Mouse (Mus musculus) embryo, embryonic 10.5 days (tissue): ENCODE results near the gene Zfp945.
"Not testable (repeated sequence)": the region's sequence is repeated elsewhere in the genome, so short reads cannot be mapped to it uniquely, and the experiment has no call there.

ENCODE experiments used
- DNase-seq: peaks from one replicate; pipeline ENCODE4 v3.0.0-alpha.2; 2015; ENCODE audit warnings: low spot score

The Zfp945 gene

GRCm38 (mm10) chr17:22866845-22867481 is at the start of gene Zfp945:
Gene Zfp945, minus strand, starts transcription at chr17:22867134.
- DNase-seq = peak; percentile 90

- no peak for DNase-seq
Observed at GRCm38 (mm10) chr17:22888302-22888701, 21.4 kb upstream of the Zfp945 start.

- DNase-seq = no peak
Observed at GRCm38 (mm10) chr17:22884059-22884698, 17.2 kb upstream of the Zfp945 start.

GRCm38 (mm10) chr17:22877427-22878307 is 10.7 kb upstream of the Zfp945 start:
- DNase-seq = no peak

GRCm38 (mm10) chr17:22876316-22876715 is 9.4 kb upstream of the Zfp945 start:
- DNase-seq = peak; percentile 14

- DNase-seq = not testable (repeated sequence)
Observed at GRCm38 (mm10) chr17:22875549-22875948, 8.6 kb upstream of the Zfp945 start.

- DNase-seq = peak; percentile 63
Observed at GRCm38 (mm10) chr17:22866421-22866844, 501 bp downstream of the Zfp945 start.

GRCm38 (mm10) chr17:22821166-22821565 is 45.8 kb downstream of the Zfp945 start:
- no peak for DNase-seq

- no peak for DNase-seq
Observed at GRCm38 (mm10) chr17:22818199-22818595, 48.7 kb downstream of the Zfp945 start.

GRCm38 (mm10) chr17:22817471-22818198 is 49.3 kb downstream of the Zfp945 start:
- peak; percentile 95 for DNase-seq

GRCm38 (mm10) chr17:22799707-22800106 is 67.2 kb downstream of the Zfp945 start:
- DNase-seq = peak; percentile 3
